Mouse (Mus musculus): Measurements from ENCODE around the gene Map3k4. TPM values are rescaled to one million over a fixed set of nuclear protein-coding genes. Genes with fewer than 3 reads are reported as not detected.

Gene Map3k4
- polyA plus RNA-seq, 1 experiment from 2014 or later, result 42.6 TPM

- H3K9ac ChIP-seq, result no peak overlapping the region
These were observed 106.7 kb downstream of the Map3k4 start for GRCm38 (mm10) chr17:12211890-12212289.

DNA sequence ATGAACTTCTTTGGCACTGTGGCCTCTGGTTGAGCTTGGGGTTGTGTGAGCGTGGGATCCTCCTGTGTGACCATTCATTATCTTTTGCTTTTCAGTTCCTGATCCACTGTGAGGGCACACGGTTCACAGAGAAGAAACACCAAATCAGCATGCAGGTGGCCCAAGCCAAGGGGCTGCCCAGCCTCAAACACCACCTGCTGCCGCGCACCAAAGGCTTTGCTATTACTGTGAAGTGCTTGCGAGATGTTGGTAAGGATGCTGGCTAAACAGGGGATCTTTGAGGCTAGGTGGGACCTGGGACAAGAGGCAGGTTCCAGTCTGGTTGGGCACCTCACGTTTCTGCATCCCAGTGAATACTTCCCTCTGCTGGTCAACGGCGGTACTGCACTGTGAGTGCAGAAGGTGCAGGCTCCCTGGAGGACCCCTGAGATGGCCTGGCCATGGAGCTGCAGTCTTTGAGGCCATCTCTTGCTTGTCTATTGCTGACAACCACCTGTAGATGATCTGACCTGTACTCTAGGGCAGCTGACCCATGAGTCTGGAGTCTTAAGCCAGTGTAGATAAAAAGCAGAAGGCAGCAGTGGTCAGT is 108.0 kb downstream of the Map3k4 start:
- H3K9me3 ChIP-seq, result no peaks in the 10 kb centered on the region
- no peak overlapping the region for H3K9ac ChIP-seq
- no peak overlapping the region for H3K4me3 ChIP-seq
- WGBS, result 31% methylated on average over 8 of the region's 8 CpGs
- peaks cover 27% of the 10 kb centered on the region for H3K4me1 ChIP-seq
- peaks cover 50% of the 10 kb centered on the region for H3K36me3 ChIP-seq
- H3K27me3 ChIP-seq, result no peaks in the 10 kb centered on the region
- H3K4me2 ChIP-seq (replicated peaks), result no peak overlapping the region
- no peak overlapping the region for H3K27ac ChIP-seq
- ATAC-seq (ENCODE audit: low FRiP score, low read depth), result peak; percentile 55; the same call in 1 of the 2 replicates

More at GRCm38 (mm10) chr17:12211890-12212289, 106.7 kb downstream of the Map3k4 start:
- 92% methylated on average over 11 of the region's 11 CpGs for WGBS
- H3K4me3 ChIP-seq, result no peak overlapping the region
- peaks cover 15% of the 10 kb centered on the region for H3K4me1 ChIP-seq
- no peaks in the 10 kb centered on the region for H3K27me3 ChIP-seq
- no peak overlapping the region for H3K27ac ChIP-seq
- no peak for ATAC-seq (ENCODE audit: low FRiP score, low read depth)
- no peaks in the 10 kb centered on the region for H3K9me3 ChIP-seq
- no peak overlapping the region for H3K4me2 ChIP-seq (replicated peaks)
- H3K36me3 ChIP-seq, result peaks cover 63% of the 10 kb centered on the region

DNA sequence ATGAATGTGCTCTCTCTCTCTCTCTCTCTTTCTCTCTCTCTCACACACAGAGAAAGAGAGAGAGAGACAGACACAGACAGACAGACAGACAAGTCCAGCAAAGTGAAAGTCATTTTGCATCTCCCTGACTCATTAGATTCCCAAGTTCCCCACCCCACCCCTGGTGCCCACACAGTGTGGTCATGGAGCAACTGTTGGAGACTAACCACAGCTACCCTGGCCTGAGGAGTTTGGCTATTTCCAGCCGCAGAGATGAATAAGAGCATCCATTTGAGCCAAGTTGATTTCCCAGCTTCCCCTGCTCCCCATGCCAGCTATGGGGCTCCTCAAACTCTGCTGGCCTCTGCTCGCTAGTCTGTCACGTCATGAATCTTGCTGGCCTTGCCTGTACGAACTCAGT is 109.1 kb downstream of the Map3k4 start:
- no peaks in the 10 kb centered on the region for H3K9me3 ChIP-seq
- no peak overlapping the region for H3K4me2 ChIP-seq (replicated peaks)

GRCm38 (mm10) chr17:12207022-12207548 is 111.5 kb downstream of the Map3k4 start:
- no peaks in the 10 kb centered on the region for H3K27me3 ChIP-seq
- 19% methylated on average over 1 of the region's 1 CpGs for WGBS
- H3K4me3 ChIP-seq, result no peak overlapping the region
- H3K9me3 ChIP-seq, result no peaks in the 10 kb centered on the region
- H3K36me3 ChIP-seq, result peaks cover 15% of the 10 kb centered on the region
- no peak overlapping the region for H3K4me2 ChIP-seq (replicated peaks)
- peak overlapping the region; percentile 63; the same call in 1 of the 2 replicates for H3K27ac ChIP-seq
- no peak overlapping the region for H3K9ac ChIP-seq
- ATAC-seq (ENCODE audit: low FRiP score, low read depth), result no peak
- peaks cover 50% of the 10 kb centered on the region for H3K4me1 ChIP-seq

More for the DNA sequence above, 109.1 kb downstream of the Map3k4 start:
- ATAC-seq (ENCODE audit: low FRiP score, low read depth), result no peak
- Histone ChIP-seq H3K27ac (no peak overlapping the region), H3K27me3 (no peaks in the 10 kb centered on the region), H3K4me3 (no peak overlapping the region), H3K36me3 (peaks cover 38% of the 10 kb centered on the region), H3K4me1 (peaks cover 38% of the 10 kb centered on the region), H3K9ac (no peak overlapping the region)
- WGBS, result 84% methylated on average over 4 of the region's 4 CpGs

DNA sequence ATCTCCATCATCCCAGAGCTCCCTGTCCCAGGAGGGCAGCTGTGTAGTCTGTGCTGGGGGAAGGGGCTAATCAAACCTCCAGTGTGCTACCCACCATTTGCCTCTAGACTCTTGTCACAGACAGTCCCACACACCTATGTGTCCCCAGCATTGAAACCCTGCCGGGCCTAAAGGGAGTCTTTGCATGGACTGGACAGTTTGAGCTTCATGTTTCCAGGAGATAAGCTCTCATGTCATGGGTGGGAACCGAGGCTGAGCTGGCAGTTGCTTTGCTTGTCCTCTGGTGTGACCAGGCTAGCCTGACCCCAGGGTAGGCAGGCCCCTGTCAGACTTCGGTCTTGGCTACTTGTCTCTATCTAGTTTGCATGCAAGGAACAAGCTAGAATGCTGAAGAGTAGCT is 112.3 kb downstream of the Map3k4 start:
- H3K9ac ChIP-seq, result no peak overlapping the region
- peak overlapping the region; percentile 22; the same call in 1 of the 2 replicates for H3K27ac ChIP-seq
- H3K27me3 ChIP-seq, result no peaks in the 10 kb centered on the region
- no peak overlapping the region for H3K4me3 ChIP-seq
- no peak for ATAC-seq (ENCODE audit: low FRiP score, low read depth)
- H3K4me1 ChIP-seq, result peaks cover 53% of the 10 kb centered on the region
- no peak overlapping the region for H3K4me2 ChIP-seq (replicated peaks)
- no peaks in the 10 kb centered on the region for H3K9me3 ChIP-seq
- WGBS, result 85% methylated on average over 3 of the region's 3 CpGs
- H3K36me3 ChIP-seq, result peaks cover 7% of the 10 kb centered on the region

- Histone ChIP-seq H3K4me1 (peaks cover 57% of the 10 kb centered on the region), H3K27ac (0 out of 2 replicates have a peak overlapping the region, but pooled peaks have one; percentile 22), H3K4me2 (replicated peaks) (no peak overlapping the region), H3K4me3 (no peak overlapping the region), H3K9ac (no peak overlapping the region), H3K27me3 (no peaks in the 10 kb centered on the region), H3K36me3 (peaks cover 5% of the 10 kb centered on the region), H3K9me3 (no peaks in the 10 kb centered on the region)
- WGBS, result 24% methylated on average over 4 of the region's 4 CpGs
- no peak for ATAC-seq (ENCODE audit: low FRiP score, low read depth)
These were observed 112.9 kb downstream of the Map3k4 start for GRCm38 (mm10) chr17:12205694-12206075.

DNA sequence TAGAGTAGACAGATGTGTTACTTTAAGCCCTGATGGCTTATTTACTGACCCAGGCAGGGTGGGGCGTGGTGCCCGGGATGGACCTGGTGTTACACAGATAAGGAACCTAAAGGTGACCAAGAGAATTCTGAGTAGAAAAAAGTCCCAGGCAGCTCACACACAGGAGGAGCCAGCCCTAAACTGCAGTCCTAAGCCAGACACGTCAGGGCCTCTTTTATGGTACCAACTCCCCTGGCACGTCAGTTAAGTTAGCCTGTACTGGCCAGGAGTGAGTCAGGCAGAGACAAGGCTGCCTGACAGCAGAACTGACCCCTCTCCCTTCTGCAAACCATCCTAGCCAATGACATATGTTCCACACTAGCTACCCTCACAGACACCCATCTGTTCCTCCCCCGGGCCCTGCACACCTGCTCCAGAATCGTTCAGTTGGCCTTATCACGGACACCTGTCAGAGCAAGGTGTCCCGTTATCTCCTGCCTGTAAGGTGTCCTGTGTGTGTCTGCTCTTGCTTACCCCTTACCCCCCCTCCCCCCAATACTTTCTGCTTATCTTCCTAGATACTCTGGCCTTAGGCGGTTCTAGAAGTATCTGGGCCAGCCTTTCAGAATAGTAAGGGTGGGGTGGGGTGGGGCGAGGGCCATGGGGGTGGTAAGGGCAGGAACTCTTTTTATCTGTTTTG is 113.4 kb downstream of the Map3k4 start:
- ATAC-seq (ENCODE audit: low FRiP score, low read depth), result no peak
- no peak overlapping the region for H3K9ac ChIP-seq
- peaks cover under 1% of the 10 kb centered on the region; the same call in 1 of the 2 replicates for H3K36me3 ChIP-seq
- no peak overlapping the region for H3K4me3 ChIP-seq
- H3K27ac ChIP-seq, result 0 out of 2 replicates have a peak overlapping the region, but pooled peaks have one; percentile 33
- no peak overlapping the region for H3K4me2 ChIP-seq (replicated peaks)
- 60% methylated on average over 10 of the region's 10 CpGs for WGBS
- H3K4me1 ChIP-seq, result peaks cover 58% of the 10 kb centered on the region
- no peaks in the 10 kb centered on the region for H3K9me3 ChIP-seq
- H3K27me3 ChIP-seq, result no peaks in the 10 kb centered on the region

- Histone ChIP-seq H3K36me3 (0 out of 2 replicates have a peak, but pooled peaks cover 3% of the 10 kb centered on the region), H3K4me1 (peaks cover 60% of the 10 kb centered on the region), H3K4me3 (no peak overlapping the region), H3K27me3 (no peaks in the 10 kb centered on the region), H3K9me3 (no peaks in the 10 kb centered on the region), H3K4me2 (replicated peaks) (no peak overlapping the region), H3K27ac (no peak overlapping the region), H3K9ac (no peak overlapping the region)
- 73% methylated on average over 3 of the region's 3 CpGs for WGBS
- ATAC-seq (ENCODE audit: low FRiP score, low read depth), result no peak
These were observed 113.9 kb downstream of the Map3k4 start for GRCm38 (mm10) chr17:12204689-12205014.

DNA sequence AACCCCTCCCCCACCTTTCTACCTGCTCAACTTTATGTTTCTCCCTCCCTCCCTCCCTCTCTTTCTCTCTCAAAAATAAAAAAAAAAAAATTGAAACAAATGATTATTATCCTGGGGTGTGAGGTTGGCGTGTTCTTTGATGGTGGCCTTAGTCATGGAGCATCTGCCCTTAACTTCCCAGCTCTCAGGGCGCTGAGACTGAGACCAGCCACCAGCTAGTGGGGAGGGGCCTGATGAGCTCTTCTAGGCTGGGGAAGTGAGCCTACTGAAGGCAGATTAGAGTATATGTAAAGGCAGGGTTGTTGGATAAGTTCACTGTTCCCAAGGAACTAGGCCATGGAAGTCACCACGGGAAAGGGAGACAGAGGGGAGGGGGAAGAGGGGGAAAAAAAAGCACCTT is 114.3 kb downstream of the Map3k4 start:
- Histone ChIP-seq H3K36me3 (0 out of 2 replicates have a peak, but pooled peaks cover 7% of the 10 kb centered on the region), H3K27me3 (no peaks in the 10 kb centered on the region), H3K27ac (no peak overlapping the region), H3K4me2 (replicated peaks) (no peak overlapping the region), H3K4me3 (no peak overlapping the region), H3K4me1 (peaks cover 60% of the 10 kb centered on the region), H3K9me3 (no peaks in the 10 kb centered on the region), H3K9ac (no peak overlapping the region)
- no peak for ATAC-seq (ENCODE audit: low FRiP score, low read depth)
- 66% methylated on average over 3 of the region's 3 CpGs for WGBS

DNA sequence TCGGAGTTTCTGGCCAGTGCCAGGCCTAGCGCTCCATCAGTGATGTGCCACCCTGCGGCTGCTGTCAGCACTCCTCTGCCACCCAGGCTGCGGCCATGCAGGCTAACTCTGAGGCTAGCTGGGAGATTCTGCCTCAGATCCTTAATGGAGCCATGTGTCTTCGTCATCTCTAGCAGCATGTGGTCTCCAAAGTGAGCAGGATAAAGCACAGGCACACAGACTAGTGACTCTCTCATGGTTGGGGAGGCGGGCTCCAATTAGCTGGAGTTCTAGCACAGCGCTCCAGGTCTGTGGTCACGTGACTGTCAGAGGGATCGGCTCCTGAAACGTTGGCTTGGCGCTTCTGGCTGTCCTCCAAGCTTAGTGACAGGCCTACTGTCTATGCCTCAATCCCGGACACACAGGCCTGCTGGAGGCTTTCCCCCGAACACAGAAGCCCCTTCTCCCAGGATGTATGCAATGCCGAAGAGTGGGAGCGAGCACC is 115.1 kb downstream of the Map3k4 start:
- Histone ChIP-seq H3K9ac (no peak overlapping the region), H3K27me3 (no peaks in the 10 kb centered on the region), H3K4me2 (replicated peaks) (no peak overlapping the region), H3K4me3 (no peak overlapping the region), H3K36me3 (peaks cover 12% of the 10 kb centered on the region; the same call in 1 of the 2 replicates), H3K27ac (no peak overlapping the region; the same call in 1 of the 2 replicates), H3K4me1 (peaks cover 60% of the 10 kb centered on the region), H3K9me3 (no peaks in the 10 kb centered on the region)
- no peak for ATAC-seq (ENCODE audit: low FRiP score, low read depth)
- 55% methylated on average over 15 of the region's 15 CpGs for WGBS

- no peak overlapping the region for H3K4me3 ChIP-seq
- 94% methylated on average over 1 of the region's 1 CpGs for WGBS
- H3K36me3 ChIP-seq, result peaks cover 22% of the 10 kb centered on the region
- no peaks in the 10 kb centered on the region for H3K27me3 ChIP-seq
- H3K27ac ChIP-seq, result no peak overlapping the region
- no peak overlapping the region for H3K9ac ChIP-seq
- H3K9me3 ChIP-seq, result no peaks in the 10 kb centered on the region
- ATAC-seq (ENCODE audit: low FRiP score, low read depth), result no peak
- peaks cover 40% of the 10 kb centered on the region for H3K4me1 ChIP-seq
- H3K4me2 ChIP-seq (replicated peaks), result no peak overlapping the region
These were observed 117.5 kb downstream of the Map3k4 start for GRCm38 (mm10) chr17:12201086-12201485.

DNA sequence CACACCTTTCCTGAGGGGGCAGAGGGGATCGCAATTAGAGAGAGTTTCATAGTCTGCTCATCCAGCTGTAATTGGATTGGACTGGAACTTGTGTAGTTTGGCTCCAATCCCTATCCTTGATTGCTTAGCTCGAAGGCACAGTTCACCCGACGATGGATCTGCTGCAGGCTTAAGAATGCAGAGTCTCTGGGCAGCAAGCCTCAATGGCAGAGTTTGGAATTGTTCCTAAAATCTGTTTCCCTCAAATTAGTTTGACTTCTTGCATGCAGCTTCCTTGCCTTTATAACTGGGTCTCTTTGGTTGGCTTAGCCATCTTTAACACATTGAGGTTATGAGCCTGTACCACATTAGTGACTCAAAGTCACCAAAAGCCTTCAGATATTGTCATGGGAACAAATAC is 118.7 kb downstream of the Map3k4 start:
- peaks cover 40% of the 10 kb centered on the region for H3K4me1 ChIP-seq

More for the DNA sequence above, 118.7 kb downstream of the Map3k4 start:
- Histone ChIP-seq H3K36me3 (peaks cover 22% of the 10 kb centered on the region), H3K27me3 (no peaks in the 10 kb centered on the region), H3K9me3 (no peaks in the 10 kb centered on the region), H3K4me2 (replicated peaks) (no peak overlapping the region), H3K4me3 (no peak overlapping the region), H3K9ac (no peak overlapping the region), H3K27ac (no peak overlapping the region)
- ATAC-seq (ENCODE audit: low FRiP score, low read depth), result no peak
- 63% methylated on average over 4 of the region's 4 CpGs for WGBS
